10 mouse cellular contexts compared by ENCODE assay signal in the genomic region with DNA sequence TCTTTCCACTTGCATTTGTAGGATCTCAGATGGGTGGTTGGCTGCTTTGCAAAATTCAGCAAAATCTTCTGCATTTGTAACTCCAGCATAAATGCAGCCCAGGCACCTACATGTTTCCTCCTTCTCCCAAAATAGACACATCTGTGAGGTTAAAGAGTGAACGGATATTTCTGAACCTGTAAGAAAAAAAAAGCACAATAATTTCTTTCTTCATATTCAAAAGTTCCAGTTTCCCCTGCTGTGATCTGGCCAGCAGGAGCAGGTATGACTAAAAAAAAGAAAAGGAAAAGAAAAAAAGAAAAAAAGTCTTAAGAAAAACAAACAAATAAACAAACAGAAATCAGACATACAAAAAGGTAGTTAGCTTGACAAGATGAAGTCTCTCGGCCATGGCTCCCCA. TPM values are rescaled to one million over a fixed set of nuclear protein-coding genes. Genes with fewer than 3 reads are reported as not detected.
DNase-seq lines count a peak whose midpoint lies in the region; ATAC-seq and TF ChIP-seq lines count a peak whose summit lies in the region.
"Had no signal": no experiment of that assay in that cellular context is flagged by ENCODE, and none has a peak within 500 bp of the region (broad histone marks: within the 10 kb centered on the region; RNA-seq: fewer than 3 reads in every experiment).

No protein-coding gene starts in this region.

- dilution Hi-C loops in CH12.LX (cut with MboI; ENCODE audit: extremely low pct_ligation_motif_present, extremely low pct_unique_long_range_greater_than_20kb, low sequenced_read_pairs) = no loop called here

- peaks cover 30% of the 10 kb centered on the region for H3K4me1 ChIP-seq in heart, embryonic 10.5 days
- H3K4me1 ChIP-seq in CH12.LX (ENCODE audit: control insufficient read depth in 1 of 2, insufficient read depth in 2 of 2) = peaks cover 4 to 31% of the 10 kb centered on the region in 2 experiments; a peak in 3 of 4 replicates
- peaks cover 38% of the 10 kb centered on the region for H3K4me1 ChIP-seq in hindbrain, embryonic 13.5 days (replicated peaks)
- peaks cover 56% of the 10 kb centered on the region for H3K4me1 ChIP-seq in midbrain, embryonic 10.5 days

- WGBS in heart, embryonic 10.5 days = 8% methylated on average over 2 of the region's 2 CpGs
- 3% methylated on average over 2 of the region's 2 CpGs for WGBS in hindbrain, embryonic 13.5 days
- 5% methylated on average over 2 of the region's 2 CpGs for WGBS in midbrain, embryonic 10.5 days

- no peak for TF ChIP-seq CTCF in CH12.LX (conservative IDR thresholded peaks at IDR 0.05 in 1 of 2, IDR thresholded peaks at IDR 0.05 in 1 of 2; ENCODE audit: low read depth in 2 of 2, low read length in 2 of 2)

- peak overlapping the region; percentile 98 for H3K4me3 ChIP-seq in heart, embryonic 10.5 days
- peak overlapping the region in 2 of 3 experiments; percentile 55 to 71 for H3K4me3 ChIP-seq in CH12.LX (replicated peaks in 1 of 3; ENCODE audit: low read depth in 2 of 3, low read length in 2 of 3, poor library complexity in 1 of 3)
- H3K4me3 ChIP-seq in hindbrain, embryonic 13.5 days = peak overlapping the region; percentile 90
- H3K4me3 ChIP-seq in midbrain, embryonic 10.5 days = peak overlapping the region; percentile 81
- H3K4me3 ChIP-seq: erythroblast, embryonic 14.5 days had no signal

- no peaks in the 10 kb centered on the region for H3K9me3 ChIP-seq in heart, embryonic 10.5 days
- H3K9me3 ChIP-seq in CH12.LX (replicated peaks; ENCODE audit: low read length) = no peaks in the 10 kb centered on the region
- no peaks in the 10 kb centered on the region for H3K9me3 ChIP-seq in hindbrain, embryonic 13.5 days
- no peaks in the 10 kb centered on the region for H3K9me3 ChIP-seq in midbrain, embryonic 10.5 days (replicated peaks)

- ATAC-seq in hindbrain, embryonic 13.5 days (ENCODE audit: low FRiP score) = no peak

- peak overlapping the region; percentile 100 for H3K27ac ChIP-seq in heart, embryonic 10.5 days
- H3K27ac ChIP-seq in CH12.LX (ENCODE audit: insufficient read depth, low read depth) = peak overlapping the region; percentile 77; the same call in 1 of the 2 replicates
- H3K27ac ChIP-seq in hindbrain, embryonic 13.5 days = peak overlapping the region; percentile 100
- H3K27ac ChIP-seq in midbrain, embryonic 10.5 days (replicated peaks) = peak overlapping the region; percentile 100

- no peak for TF ChIP-seq EP300 in CH12.LX (IDR thresholded peaks at IDR 0.05; ENCODE audit: low read length)

- no peak for TF ChIP-seq POLR2A in CH12.LX (IDR thresholded peaks at IDR 0.05; ENCODE audit: low read depth, low read length)

- H3K36me3 ChIP-seq in heart, embryonic 10.5 days = no peaks in the 10 kb centered on the region
- no peaks in the 10 kb centered on the region for H3K36me3 ChIP-seq in CH12.LX (replicated peaks in 1 of 2; ENCODE audit: control insufficient read depth in 1 of 2, insufficient read depth in 1 of 2, low read length in 1 of 2)
- H3K36me3 ChIP-seq in hindbrain, embryonic 13.5 days = no peaks in the 10 kb centered on the region
- peaks cover 15% of the 10 kb centered on the region for H3K36me3 ChIP-seq in midbrain, embryonic 10.5 days

- in situ Hi-C loops in CH12.LX (cut with MboI; ENCODE audit: low pct_ligation_motif_present, low pct_unique_long_range_greater_than_20kb, low sequenced_read_pairs) = no loop called here

- H3K4me2 ChIP-seq in CH12.LX (ENCODE audit: insufficient read depth, low read depth, poor library complexity, severe bottlenecking) = peak overlapping the region; percentile 95
- peak overlapping the region; percentile 91 for H3K4me2 ChIP-seq in hindbrain, embryonic 13.5 days

- peak overlapping the region; percentile 49 for H3K9ac ChIP-seq in CH12.LX (ENCODE audit: insufficient read depth, low read depth)
- peak overlapping the region; percentile 100 for H3K9ac ChIP-seq in hindbrain, embryonic 13.5 days

- no peak for TF ChIP-seq RAD21 in CH12.LX (IDR thresholded peaks at IDR 0.05; ENCODE audit: low read depth, low read length)

- H3K79me2 ChIP-seq in CH12.LX (replicated peaks; ENCODE audit: control insufficient read depth, extremely low read depth, insufficient read depth, poor library complexity, severe bottlenecking) = peaks cover 2% of the 10 kb centered on the region; the same call in 1 of the 2 replicates

- intact Hi-C loops in gastrocnemius, postnatal 36 days (cut with DNase I) = no loop called here

- DNase-seq in heart, embryonic 10.5 days (ENCODE audit: low spot score) = no peak
- no peak for DNase-seq in heart, adult 18-20 months
- no peak for DNase-seq in CH12.LX (ENCODE audit: extremely low read depth)
- DNase-seq in midbrain, embryonic 10.5 days (ENCODE audit: low spot score) = no peak
- DNase-seq in gastrocnemius, postnatal 36 days = no peak
- DNase-seq in adrenal gland, postnatal 14 days = no peak
- no peak for DNase-seq in urinary bladder, postnatal 36 days (ENCODE audit: low spot score in 2 of 2)

- no peaks in the 10 kb centered on the region for H3K27me3 ChIP-seq in heart, embryonic 10.5 days (ENCODE audit: insufficient read depth, poor library complexity, severe bottlenecking)
- H3K27me3 ChIP-seq in CH12.LX (replicated peaks) = peaks cover 17% of the 10 kb centered on the region
- H3K27me3 ChIP-seq in hindbrain, embryonic 13.5 days = no peaks in the 10 kb centered on the region
- no peaks in the 10 kb centered on the region for H3K27me3 ChIP-seq in midbrain, embryonic 10.5 days (ENCODE audit: low read depth, poor library complexity, severe bottlenecking)

TF ChIP-seq in CH12.LX, 34 proteins besides CTCF, POLR2A, EP300 and RAD21:
- TF ChIP-seq HCFC1 (IDR thresholded peaks at IDR 0.05; ENCODE audit: low read depth, low read length) = 0 out of 2 replicates have a peak, but pooled peaks have one; percentile 2
- TF ChIP-seq CHD1 (IDR thresholded peaks at IDR 0.05; ENCODE audit: low read depth, low read length) = peak; percentile 55; the same call in 1 of the 2 replicates
- TF ChIP-seq POLR2AphosphoS2 (IDR thresholded peaks at IDR 0.05; ENCODE audit: low read depth, low read length) = no peak
- peak; percentile 61 for TF ChIP-seq ZNF384 (IDR thresholded peaks at IDR 0.05; ENCODE audit: low read depth, low read length)

RNA-seq across cellular contexts. Expression of a gene that starts 1.2 kb away (rescaled TPM):
- polyA plus RNA-seq in heart, embryonic 10.5 days (2016; fragmentation: Nextera tagmentation; extraction: Ambion mirVana) = 6.7 and 9.4 TPM in 2 replicates
- total RNA-seq in heart, adult 18-20 months (2021) = 1 to 10 TPM; 2.0 to 2.2 TPM
- total RNA-seq in CH12.LX (2012; rRNA removed) = 0.85 and 1.3 TPM in 2 replicates
- total RNA-seq in CH12.LX (2014; rRNA removed) = 0.35 and 0.59 TPM in 2 replicates
- 0.26 and 0.36 TPM in 2 replicates for polyA plus RNA-seq in CH12.LX (2012; ENCODE audit: insufficient read length, low read depth)
- polyA plus RNA-seq in hindbrain, embryonic 13.5 days (2015; fragmentation: Nextera tagmentation; extraction: Ambion mirVana) = 11.5 and 12.7 TPM in 2 replicates
- 19.3 and 22.7 TPM in 2 replicates for polyA plus RNA-seq in midbrain, embryonic 10.5 days (2016; fragmentation: Nextera tagmentation; extraction: Ambion mirVana)
- under 1 TPM; 0.18 to 0.25 TPM for total RNA-seq in gastrocnemius, postnatal 36 days (2021)
- 4.5 and 4.8 TPM in 2 replicates for total RNA-seq in adrenal gland, postnatal 14 days (2021)
- polyA plus RNA-seq: erythroblast, embryonic 14.5 days had no signal

RNA-seq across cellular contexts. Expression of a gene that starts 5.0 kb away (rescaled TPM):
- 39.8 and 54.8 TPM in 2 replicates for polyA plus RNA-seq in heart, embryonic 10.5 days (2016; fragmentation: Nextera tagmentation; extraction: Ambion mirVana)
- total RNA-seq in heart, adult 18-20 months (2021) = 10 to 100 TPM; 31.0 to 33.4 TPM
- total RNA-seq in CH12.LX (2012; rRNA removed) (23.4 and 27.2 TPM in 2 replicates), CH12.LX (2014; rRNA removed) (22.0 and 23.0 TPM in 2 replicates)
- 36.6 and 39.2 TPM in 2 replicates for polyA plus RNA-seq in CH12.LX (2012; ENCODE audit: insufficient read length, low read depth)
- polyA plus RNA-seq in hindbrain, embryonic 13.5 days (2015; fragmentation: Nextera tagmentation; extraction: Ambion mirVana) = 60.3 and 61.4 TPM in 2 replicates
- 66.9 and 71.0 TPM in 2 replicates for polyA plus RNA-seq in midbrain, embryonic 10.5 days (2016; fragmentation: Nextera tagmentation; extraction: Ambion mirVana)
- 10 to 100 TPM; 15.6 to 21.9 TPM for total RNA-seq in gastrocnemius, postnatal 36 days (2021)
- total RNA-seq in adrenal gland, postnatal 14 days (2021) = 39.1 and 56.4 TPM in 2 replicates

RNA-seq across cellular contexts. Expression of a gene that starts 12.5 kb away (rescaled TPM):
- 14.5 and 14.9 TPM in 2 replicates for polyA plus RNA-seq in heart, embryonic 10.5 days (2016; fragmentation: Nextera tagmentation; extraction: Ambion mirVana)
- total RNA-seq in heart, adult 18-20 months (2021) = 1 to 10 TPM; 3.4 to 4.3 TPM
- total RNA-seq in CH12.LX (2012; rRNA removed) = 0.67 and 0.72 TPM in 2 replicates
- 0.15 and 0.22 TPM in 2 replicates for total RNA-seq in CH12.LX (2014; rRNA removed)
- polyA plus RNA-seq in CH12.LX (2012; ENCODE audit: insufficient read length, low read depth) = 1.7 and 2.0 TPM in 2 replicates
- polyA plus RNA-seq in hindbrain, embryonic 13.5 days (2015; fragmentation: Nextera tagmentation; extraction: Ambion mirVana) = 13.1 and 14.0 TPM in 2 replicates
- 25.0 and 25.1 TPM in 2 replicates for polyA plus RNA-seq in midbrain, embryonic 10.5 days (2016; fragmentation: Nextera tagmentation; extraction: Ambion mirVana)
- total RNA-seq in gastrocnemius, postnatal 36 days (2021) = under 1 TPM; 0.17 to 0.20 TPM
- total RNA-seq in adrenal gland, postnatal 14 days (2021) = 1.7 and 1.8 TPM in 2 replicates
- polyA plus RNA-seq: erythroblast, embryonic 14.5 days had no signal

RNA-seq across cellular contexts. Expression of a gene that starts 53.3 kb away (rescaled TPM):
- polyA plus RNA-seq in heart, embryonic 10.5 days (2016; fragmentation: Nextera tagmentation; extraction: Ambion mirVana) = not detected in 2 replicates
- not detected for total RNA-seq in heart, adult 18-20 months (2021)
- total RNA-seq in CH12.LX (2012; rRNA removed) = not detected in 2 replicates
- not detected in 2 replicates for total RNA-seq in CH12.LX (2014; rRNA removed)
- not detected in 2 replicates for polyA plus RNA-seq in CH12.LX (2012; ENCODE audit: insufficient read length, low read depth)
- not detected in 2 replicates for polyA plus RNA-seq in hindbrain, embryonic 13.5 days (2015; fragmentation: Nextera tagmentation; extraction: Ambion mirVana)
- polyA plus RNA-seq in midbrain, embryonic 10.5 days (2016; fragmentation: Nextera tagmentation; extraction: Ambion mirVana) = not detected in 2 replicates
- total RNA-seq in gastrocnemius, postnatal 36 days (2021) = not detected
- not detected in 2 replicates for total RNA-seq in adrenal gland, postnatal 14 days (2021)
- total RNA-seq: left cerebral cortex, postnatal 36 days had no signal
- polyA plus RNA-seq: erythroblast, embryonic 14.5 days had no signal
